Mouse (Mus musculus): Measurements from ENCODE around the gene Parp4. TPM values are rescaled to one million over a fixed set of nuclear protein-coding genes. Genes with fewer than 3 reads are reported as not detected.

The Parp4 gene
- total RNA-seq, 2 experiments from 2014 or later = 10.4 to 12.4 TPM

GRCm38 (mm10) chr14:56613212-56613611 is 37.8 kb downstream of the Parp4 start:
- no peak for DNase-seq

GRCm38 (mm10) chr14:56617470-56617869 is 42.1 kb downstream of the Parp4 start:
- DNase-seq = no peak

DNA sequence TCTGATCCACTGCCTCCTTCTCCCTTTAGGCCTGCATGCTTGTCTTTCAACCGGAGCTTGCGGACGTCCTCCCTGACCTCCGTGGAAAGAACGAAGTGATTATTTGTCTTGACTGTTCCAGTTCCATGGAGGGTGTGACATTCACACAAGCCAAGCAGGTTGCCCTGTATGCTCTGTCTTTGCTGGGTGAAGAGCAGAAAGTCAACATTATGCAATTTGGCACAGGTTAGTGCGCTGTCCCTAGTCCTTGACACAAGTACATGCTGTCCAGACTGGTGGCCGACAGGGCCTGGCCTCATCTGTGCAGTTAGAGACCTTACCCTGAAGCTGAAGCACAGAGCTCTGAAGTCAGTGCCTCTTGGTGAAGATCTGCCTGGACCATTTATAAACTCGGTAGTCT is 45.0 kb downstream of the Parp4 start:
- no peak for DNase-seq

- no peak for DNase-seq
Observed at GRCm38 (mm10) chr14:56626202-56626601, 50.8 kb downstream of the Parp4 start.

DNA sequence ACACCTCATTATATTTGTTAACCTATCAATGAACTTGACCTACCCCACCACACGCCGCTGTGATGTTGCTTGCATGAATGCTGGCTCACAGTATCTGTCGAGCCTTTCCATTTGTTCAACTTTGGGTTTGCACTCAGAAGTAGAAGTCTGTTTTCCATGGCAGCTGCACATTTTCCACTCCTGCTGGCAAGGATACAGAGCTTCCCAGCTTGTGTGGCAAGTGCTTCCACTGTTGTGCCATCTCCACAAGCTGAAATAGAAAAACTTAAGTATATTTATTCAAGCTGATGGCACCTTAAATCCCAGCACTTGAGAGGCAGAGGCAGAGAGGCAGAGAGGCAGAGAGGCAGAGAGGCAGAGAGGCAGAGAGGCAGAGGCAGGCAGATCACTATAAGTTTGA is 52.9 kb downstream of the Parp4 start:
- DNase-seq = no peak

GRCm38 (mm10) chr14:56631109-56631508 is 55.7 kb downstream of the Parp4 start:
- DNase-seq = no peak

- DNase-seq = no peak
Observed at GRCm38 (mm10) chr14:56647206-56647605, 71.8 kb downstream of the Parp4 start.

- no peak for DNase-seq
Observed at GRCm38 (mm10) chr14:56649448-56649847, 74.0 kb downstream of the Parp4 start.

DNA sequence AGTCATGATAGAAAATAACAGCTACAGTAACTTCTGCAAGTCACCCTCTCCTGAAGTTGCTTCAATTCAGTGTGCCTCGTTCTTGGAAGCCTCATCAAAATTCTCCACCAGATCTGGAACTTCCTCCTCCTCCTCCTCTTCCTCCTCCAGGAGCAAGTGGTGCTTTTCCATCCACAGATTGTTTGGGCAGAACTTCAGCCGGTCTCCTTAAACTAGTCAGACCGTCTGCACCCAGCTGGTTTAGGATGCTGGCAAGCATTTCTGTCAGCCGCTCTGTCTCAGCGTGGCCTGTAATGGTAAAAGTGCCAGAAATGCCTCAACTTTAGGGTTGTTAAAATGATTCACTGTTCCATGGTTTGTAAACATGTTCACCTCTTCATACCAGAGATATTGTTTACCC is 90.2 kb downstream of the Parp4 start:
- no peak for DNase-seq

GRCm38 (mm10) chr14:56666909-56667308 is 91.5 kb downstream of the Parp4 start:
- no peak for DNase-seq

GRCm38 (mm10) chr14:56667969-56668802 is 92.8 kb downstream of the Parp4 start, which contains the start of gene Mphosph8:
Gene Mphosph8 (plus strand): TSS chr14:56668248.
- peak; percentile 97 for DNase-seq

DNA sequence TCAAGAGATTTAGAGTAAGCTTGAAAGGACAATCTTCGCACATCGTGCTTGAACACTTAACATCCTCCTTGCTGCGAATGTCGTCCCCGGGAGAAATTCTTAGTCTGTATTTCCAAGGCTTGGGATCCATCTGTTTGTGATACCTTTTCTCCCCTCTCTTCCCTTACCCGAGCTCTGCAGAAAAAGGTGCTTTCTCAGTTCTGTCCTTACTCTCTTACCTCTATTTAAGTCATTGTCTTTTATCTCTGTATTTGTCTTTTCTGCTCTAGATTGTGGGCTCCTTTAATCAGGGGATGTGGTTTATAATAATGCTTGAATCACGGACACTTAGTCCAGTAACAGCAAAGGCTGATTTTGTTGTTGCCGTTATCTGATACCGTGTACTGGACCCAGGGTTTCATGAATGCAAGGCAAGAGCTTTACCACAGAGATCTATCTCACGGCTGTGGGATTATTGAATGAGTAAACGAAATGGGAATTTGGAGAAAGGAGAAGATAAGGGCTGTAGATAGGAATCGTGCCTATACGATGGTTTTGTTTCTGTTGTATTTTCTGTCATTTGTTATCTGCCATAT is 93.7 kb downstream of the Parp4 start:
- no peak for DNase-seq

DNA sequence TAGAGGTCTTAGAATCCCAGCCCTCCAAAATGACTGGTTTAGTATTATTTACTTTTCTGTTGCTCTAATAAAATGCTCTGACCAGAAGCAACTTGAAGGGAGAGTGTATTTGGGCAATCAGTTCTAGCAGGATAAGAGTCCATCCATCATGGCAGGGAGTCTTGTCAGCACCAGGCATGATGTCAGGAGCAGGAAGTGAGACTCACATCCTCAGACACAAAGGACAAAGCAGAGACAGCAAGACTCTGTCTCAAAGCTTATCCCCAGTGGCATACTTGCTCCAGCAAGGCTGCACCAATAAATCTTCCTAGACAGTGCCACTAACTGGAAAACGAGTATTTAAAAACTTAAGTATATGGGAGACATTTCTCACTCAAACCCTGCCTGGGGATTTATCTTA is 110.0 kb downstream of the Parp4 start:
- no peak for DNase-seq

DNA sequence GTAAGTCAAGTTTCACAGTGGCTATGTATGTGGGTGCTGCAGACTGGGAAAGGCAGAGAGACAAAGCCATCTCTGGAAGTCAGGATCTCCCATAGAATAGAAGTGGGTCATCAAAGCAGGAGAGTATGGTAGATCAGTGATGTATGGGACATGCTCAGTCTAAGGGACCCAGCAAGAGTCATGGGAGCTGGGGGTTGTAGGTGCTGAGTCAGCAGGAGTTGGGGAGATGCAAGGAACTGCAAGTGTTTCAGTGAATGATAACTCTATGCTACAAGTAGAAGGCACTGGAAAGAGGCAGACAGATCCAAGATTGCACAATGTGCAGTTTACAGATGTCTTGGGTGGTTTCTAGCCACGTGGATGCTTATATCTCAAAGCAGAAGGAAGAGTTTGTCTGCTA is 113.7 kb downstream of the Parp4 start:
- DNase-seq = no peak

GRCm38 (mm10) chr14:56689766-56690165 is 114.3 kb downstream of the Parp4 start:
- no peak for DNase-seq

DNA sequence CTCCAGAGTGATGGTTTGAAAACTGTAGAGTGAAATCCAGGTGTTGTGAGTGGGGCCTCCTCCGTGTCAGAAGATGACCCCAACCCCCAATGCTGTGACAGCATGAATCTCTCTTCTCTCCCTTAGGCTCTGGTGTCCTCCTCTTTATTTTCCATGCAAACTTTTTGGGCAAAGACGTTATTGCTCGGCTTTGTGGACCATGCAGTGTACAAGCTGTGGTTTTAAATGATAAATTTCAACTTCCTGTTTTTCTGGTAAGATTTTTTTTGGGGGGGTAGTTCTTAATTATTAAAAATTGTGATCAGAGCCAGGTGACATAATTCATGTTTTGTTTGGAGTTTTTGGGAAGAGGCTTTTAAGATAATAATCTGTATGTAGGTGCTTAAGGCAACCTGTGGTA is 120.1 kb downstream of the Parp4 start:
- DNase-seq = no peak

DNA sequence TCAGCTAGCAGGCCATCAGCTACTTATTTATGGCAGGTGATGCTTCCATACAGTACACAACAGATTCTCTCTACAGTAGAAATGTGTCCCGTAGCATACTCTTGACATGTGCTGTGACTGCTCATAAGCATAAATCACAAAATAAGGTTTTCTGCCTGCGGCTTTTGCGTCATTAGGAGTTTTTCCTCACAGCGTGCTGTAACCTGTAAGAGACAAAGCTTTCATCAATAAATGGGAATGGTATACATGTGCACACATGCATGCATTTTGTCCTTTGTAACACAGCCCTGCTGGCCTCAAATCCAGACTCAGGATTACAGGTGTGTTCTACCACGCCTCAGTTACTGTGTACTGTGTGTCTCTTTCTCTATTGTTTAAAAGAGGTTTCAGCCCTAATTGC is 122.4 kb downstream of the Parp4 start:
- no peak for DNase-seq

DNA sequence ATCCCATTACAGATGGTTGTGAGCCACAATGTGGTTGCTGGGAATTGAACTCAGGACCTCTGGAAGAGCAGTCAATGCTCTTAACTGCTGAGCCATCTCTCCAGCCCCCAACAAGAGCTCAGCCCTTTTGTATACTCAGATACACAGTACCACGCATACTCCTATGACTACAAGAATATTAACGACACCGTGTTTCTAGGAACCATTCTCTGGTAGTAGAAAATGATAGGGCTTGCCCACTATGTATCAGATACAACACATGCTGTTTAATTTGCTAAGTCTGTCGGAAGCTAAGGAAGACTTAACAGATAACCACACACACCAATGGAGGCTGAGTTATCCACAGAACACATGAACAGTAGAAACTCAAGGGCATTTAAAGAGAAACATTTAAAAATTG is 127.2 kb downstream of the Parp4 start:
- no peak for DNase-seq

DNA sequence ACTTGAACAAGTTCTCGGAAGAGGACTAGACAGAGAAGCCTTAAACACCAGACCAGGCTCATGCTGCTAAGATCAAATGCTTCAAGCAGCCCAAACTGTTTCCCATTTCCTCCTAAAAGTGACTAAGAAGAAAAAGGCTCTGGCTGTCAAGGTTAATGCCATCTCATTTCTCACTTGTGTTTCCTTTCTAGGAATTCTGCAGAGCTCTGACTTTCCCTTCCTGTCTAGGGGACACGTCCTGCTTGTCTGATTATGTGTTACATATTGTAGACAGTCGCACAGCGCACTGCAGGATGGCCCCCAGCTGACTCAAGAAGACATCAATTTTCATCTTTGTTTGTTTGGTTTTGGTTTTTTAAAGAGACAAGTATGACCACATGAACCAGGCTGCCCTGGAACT is 130.3 kb downstream of the Parp4 start:
- DNase-seq = no peak

Other genes starting within 250 kb of the Parp4 start
- not detected for gene Atp12a, start 210.6 kb upstream of the Parp4 start, total RNA-seq (2021)
- not detected for gene Rnf17, start 173.0 kb upstream of the Parp4 start, total RNA-seq (2021)
- 1 to 10 TPM; 2.9 to 3.5 TPM for gene Cenpj, start 194 bp upstream of the Parp4 start, total RNA-seq (2021)
- 10 to 100 TPM; 13.6 to 16.6 TPM for gene Mphosph8, start 92.6 kb downstream of the Parp4 start, total RNA-seq (2021)
- gene Pspc1, start 202.7 kb downstream of the Parp4 start, total RNA-seq (2021) = 10 to 100 TPM; 15.6 to 17.8 TPM
- gene Zmym5, start 236.1 kb downstream of the Parp4 start, total RNA-seq (2021) = 10 to 100 TPM; 18.9 to 24.3 TPM

Measured in gastrocnemius, postnatal 10 days (tissue).